In genomic region chr1:51323506-51323905, GRCm38 (mm10) we compare ENCODE assay signal across 12 mouse cellular contexts.
"Had no signal": no experiment of that assay in that cellular context is flagged by ENCODE, and none has a peak within 500 bp of the region (broad histone marks: within the 10 kb centered on the region; RNA-seq: fewer than 3 reads in every experiment).

No protein-coding gene starts in this region.

- DNase-seq: kidney, adult 11 months; kidney, adult 8-10 months; kidney, postnatal 10 days; kidney, postnatal 36 days; liver; lung, adult 18-20 months; lung, postnatal 10 days; lung, postnatal 36 days; retina, postnatal 1 day; spleen, adult 18-20 months; thymus, adult 18-20 months; thymus, postnatal 36 days had no signal
